Mouse (Mus musculus) E14TG2a.4 (cell line): ENCODE measurements at regions not wholly inside any gene's neighbourhood (a gene's known extent, or its start where the extent isn't known, plus 50 kb on each side); places are given as distances from the start of the nearest gene placed in this dataset.

Experiments
- H3K27me3 ChIP-seq: 2 replicates; pipeline ENCODE4 v1.6.1; 2014; ENCODE audit warnings: low read length, control low read depth; ENCODE audit not compliant: insufficient read depth
- H3K36me3 ChIP-seq: 2 replicates; pipeline ENCODE4 v1.6.1; 2014; ENCODE audit warnings: low read length, control low read depth; ENCODE audit not compliant: insufficient read depth
- H3K4me1 ChIP-seq: replicated peaks from 2 replicates; pipeline ENCODE4 v1.6.1; 2014; ENCODE audit warnings: low read depth, low read length, control low read depth
- H3K4me3 ChIP-seq: replicated peaks from 2 replicates; pipeline ENCODE4 v1.5.1; 2014; ENCODE audit warnings: mild to moderate bottlenecking, low read length
- H3K9me3 ChIP-seq: 2 replicates; pipeline ENCODE4 v1.6.1; 2014; ENCODE audit warnings: low read length, control low read depth
- CTCF ChIP-seq: conservative IDR thresholded peaks from 2 replicates; pipeline ENCODE4 v1.5.1; 2014; ENCODE audit warnings: low read length
- NANOG ChIP-seq: IDR thresholded peaks from 2 replicates; pipeline ENCODE4 v1.6.1; 2014; ENCODE audit warnings: borderline replicate concordance, low read length, mixed read lengths
- POU5F1 ChIP-seq: IDR thresholded peaks from 2 replicates; pipeline ENCODE4 v1.6.1; 2014; ENCODE audit warnings: low read length, borderline replicate concordance

GRCm38 (mm10) chr1:57032407-57032806 is 54.0 kb upstream of the Satb2 start:
- no peaks in the 10 kb centered on the region for H3K4me1 ChIP-seq
- H3K4me3 ChIP-seq: no peak overlapping the region
- TF ChIP-seq NANOG (no peak), CTCF (no peak), POU5F1 (no peak)
- no peaks in the 10 kb centered on the region for H3K36me3 ChIP-seq
- no peaks in the 10 kb centered on the region for H3K27me3 ChIP-seq
- H3K9me3 ChIP-seq: no peaks in the 10 kb centered on the region

- no peak overlapping the region for H3K4me3 ChIP-seq
- H3K4me1 ChIP-seq: no peaks in the 10 kb centered on the region
- H3K36me3 ChIP-seq: no peaks in the 10 kb centered on the region
- H3K27me3 ChIP-seq: no peaks in the 10 kb centered on the region
- no peaks in the 10 kb centered on the region for H3K9me3 ChIP-seq
- TF ChIP-seq POU5F1 (no peak), CTCF (no peak), NANOG (no peak)
Observed at GRCm38 (mm10) chr1:57033244-57033643, 54.8 kb upstream of the Satb2 start.

GRCm38 (mm10) chr1:57034411-57034810 is 56.0 kb upstream of the Satb2 start:
- TF ChIP-seq POU5F1: no peak
- TF ChIP-seq CTCF: no peak
- no peak for TF ChIP-seq NANOG
- Histone ChIP-seq H3K4me1 (no peaks in the 10 kb centered on the region), H3K4me3 (no peak overlapping the region), H3K27me3 (no peaks in the 10 kb centered on the region), H3K9me3 (no peaks in the 10 kb centered on the region), H3K36me3 (no peaks in the 10 kb centered on the region)

GRCm38 (mm10) chr1:57036382-57036781 is 57.9 kb upstream of the Satb2 start:
- Histone ChIP-seq H3K9me3 (no peaks in the 10 kb centered on the region), H3K4me1 (no peaks in the 10 kb centered on the region), H3K4me3 (no peak overlapping the region), H3K27me3 (no peaks in the 10 kb centered on the region), H3K36me3 (no peaks in the 10 kb centered on the region)
- no peak for TF ChIP-seq NANOG

- no peaks in the 10 kb centered on the region for H3K27me3 ChIP-seq
- H3K36me3 ChIP-seq: no peaks in the 10 kb centered on the region
- no peak overlapping the region for H3K4me3 ChIP-seq
- no peaks in the 10 kb centered on the region for H3K4me1 ChIP-seq
- H3K9me3 ChIP-seq: no peaks in the 10 kb centered on the region
- no peak for TF ChIP-seq NANOG
- no peak for TF ChIP-seq POU5F1
- no peak for TF ChIP-seq CTCF
Observed at GRCm38 (mm10) chr1:57040201-57040600, 61.8 kb upstream of the Satb2 start.

GRCm38 (mm10) chr1:57041578-57041977 is 63.1 kb upstream of the Satb2 start:
- H3K4me1 ChIP-seq: no peaks in the 10 kb centered on the region
- no peaks in the 10 kb centered on the region for H3K9me3 ChIP-seq
- H3K4me3 ChIP-seq: no peak overlapping the region
- no peak for TF ChIP-seq NANOG
- TF ChIP-seq CTCF: no peak
- no peak for TF ChIP-seq POU5F1
- no peaks in the 10 kb centered on the region for H3K27me3 ChIP-seq
- H3K36me3 ChIP-seq: no peaks in the 10 kb centered on the region

- TF ChIP-seq POU5F1 (no peak), CTCF (no peak), NANOG (no peak)
- Histone ChIP-seq H3K4me1 (no peaks in the 10 kb centered on the region), H3K9me3 (no peaks in the 10 kb centered on the region), H3K4me3 (no peak overlapping the region), H3K27me3 (no peaks in the 10 kb centered on the region), H3K36me3 (no peaks in the 10 kb centered on the region)
Observed at GRCm38 (mm10) chr1:57053836-57054235, 75.4 kb upstream of the Satb2 start.

GRCm38 (mm10) chr1:57055976-57056375 is 77.5 kb upstream of the Satb2 start:
- no peaks in the 10 kb centered on the region for H3K36me3 ChIP-seq
- TF ChIP-seq POU5F1 (no peak), CTCF (no peak), NANOG (no peak)
- no peaks in the 10 kb centered on the region for H3K4me1 ChIP-seq
- H3K9me3 ChIP-seq: no peaks in the 10 kb centered on the region
- H3K4me3 ChIP-seq: no peak overlapping the region
- H3K27me3 ChIP-seq: no peaks in the 10 kb centered on the region

- H3K4me1 ChIP-seq: no peaks in the 10 kb centered on the region
- no peaks in the 10 kb centered on the region for H3K27me3 ChIP-seq
- no peak overlapping the region for H3K4me3 ChIP-seq
- TF ChIP-seq NANOG (no peak), POU5F1 (no peak), CTCF (no peak)
- H3K9me3 ChIP-seq: no peaks in the 10 kb centered on the region
- no peaks in the 10 kb centered on the region for H3K36me3 ChIP-seq
Observed at GRCm38 (mm10) chr1:57059216-57059615, 80.8 kb upstream of the Satb2 start.
